Mouse (Mus musculus) megakaryocyte, embryonic 14.5 days (primary cell): ENCODE measurements around the gene Lrrtm4.

Source experiments
- FLI1 ChIP-seq: IDR thresholded peaks from 2 replicates; pipeline ENCODE4 v1.6.1; 2012; ENCODE audit warnings: low read length, inconsistent platforms, mixed read lengths
- GATA1 ChIP-seq: IDR thresholded peaks from 3 replicates; pipeline ENCODE4 v1.6.1; 2012; ENCODE audit warnings: mixed read lengths, low read length, inconsistent platforms, borderline replicate concordance

- TF ChIP-seq GATA1: no peak
- no peak for TF ChIP-seq FLI1
Measured at GRCm38 (mm10) chr6:80470546-80470945, 451.9 kb downstream of the Lrrtm4 start.
